ENCODE assay signal across 8 mouse cellular contexts in the genomic region with DNA sequence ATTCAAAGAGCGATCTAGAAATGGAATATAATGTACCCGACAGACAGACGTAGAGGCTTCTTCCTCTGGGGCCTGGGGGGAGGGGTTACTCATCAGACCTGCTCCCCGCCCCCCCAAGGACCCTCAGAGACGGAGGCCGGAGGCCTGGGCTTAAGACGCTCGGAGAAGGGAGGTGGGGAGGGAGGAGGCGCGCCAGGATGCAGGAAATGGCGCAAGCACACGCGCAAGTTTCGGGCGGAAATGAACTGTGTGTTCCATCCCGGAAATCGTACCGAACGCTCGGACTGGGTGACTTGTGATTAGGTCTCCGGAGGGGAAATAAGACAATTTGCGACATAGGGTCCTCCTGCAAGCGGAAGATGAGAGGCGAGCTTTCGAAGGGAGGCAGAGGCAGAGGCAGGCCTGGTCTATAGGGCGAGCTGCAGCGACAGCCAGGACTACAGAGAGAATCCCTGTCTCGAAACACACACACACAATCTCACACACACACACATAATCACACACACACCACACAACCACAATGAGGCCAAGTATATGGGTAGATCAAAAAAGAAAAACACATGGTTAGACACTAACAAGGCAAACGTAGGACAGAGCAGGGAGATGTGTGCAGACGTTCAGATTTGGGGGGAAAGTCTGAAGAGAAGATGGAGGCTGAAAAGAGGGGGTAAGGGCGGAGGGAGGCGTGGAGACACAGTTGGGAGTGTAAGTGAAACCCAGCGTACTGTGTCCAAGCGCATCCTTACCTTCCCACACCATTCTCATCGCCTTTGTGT. TPM values are rescaled to one million over a fixed set of nuclear protein-coding genes. Genes with fewer than 3 reads are reported as not detected.
DNase-seq lines count a peak whose midpoint lies in the region; ATAC-seq and TF ChIP-seq lines count a peak whose summit lies in the region.

Gene Nfkbil1, minus strand, starts transcription at position 179 of the 776 bp plus-strand sequence.

- no peaks in the 10 kb centered on the region for H3K9me3 ChIP-seq in embryonic facial prominence, embryonic 15.5 days (replicated peaks)
- H3K9me3 ChIP-seq in limb, embryonic 14.5 days (ENCODE audit: control insufficient read depth, low read length) = no peaks in the 10 kb centered on the region
- H3K9me3 ChIP-seq in midbrain, postnatal 0 days (ENCODE audit: low read length) = no peaks in the 10 kb centered on the region

- no peaks in the 10 kb centered on the region for H3K27me3 ChIP-seq in embryonic facial prominence, embryonic 15.5 days
- H3K27me3 ChIP-seq in limb, embryonic 14.5 days (ENCODE audit: control insufficient read depth, insufficient read depth, low read length) = no peaks in the 10 kb centered on the region
- no peaks in the 10 kb centered on the region for H3K27me3 ChIP-seq in midbrain, postnatal 0 days (ENCODE audit: insufficient read depth, low read length)

- H3K4me1 ChIP-seq in bone marrow, adult 2 months (ENCODE audit: control insufficient read depth, insufficient read depth, low read length) = peaks cover 9% of the 10 kb centered on the region
- peaks cover 50% of the 10 kb centered on the region for H3K4me1 ChIP-seq in embryonic facial prominence, embryonic 15.5 days
- peaks cover 27% of the 10 kb centered on the region for H3K4me1 ChIP-seq in limb, embryonic 14.5 days (ENCODE audit: control insufficient read depth, insufficient read depth, low read length)
- H3K4me1 ChIP-seq in midbrain, postnatal 0 days (ENCODE audit: insufficient read depth, low read length) = peaks cover 5% of the 10 kb centered on the region; the same call in 1 of the 2 replicates

- H3K4me3 ChIP-seq in bone marrow, adult 2 months (replicated peaks; ENCODE audit: control insufficient read depth, low read depth, low read length) = peak within 1 kb of the TSS; percentile 86
- H3K4me3 ChIP-seq in embryonic facial prominence, embryonic 15.5 days (replicated peaks) = peak within 1 kb of the TSS; percentile 57
- H3K4me3 ChIP-seq in limb, embryonic 14.5 days (replicated peaks; ENCODE audit: low read length) = peak within 1 kb of the TSS; percentile 62
- H3K4me3 ChIP-seq in midbrain, postnatal 0 days (ENCODE audit: low read depth, low read length) = peak within 1 kb of the TSS; percentile 42

- H3K27ac ChIP-seq in bone marrow, adult 2 months (ENCODE audit: control insufficient read depth, insufficient read depth, low read depth, low read length, poor library complexity) = peak within 1 kb of the TSS; percentile 95
- H3K27ac ChIP-seq in embryonic facial prominence, embryonic 15.5 days (replicated peaks) = peak within 1 kb of the TSS; percentile 95
- peak within 1 kb of the TSS; percentile 94 for H3K27ac ChIP-seq in limb, embryonic 14.5 days (replicated peaks; ENCODE audit: low read depth, low read length)
- peak within 1 kb of the TSS; percentile 92 for H3K27ac ChIP-seq in midbrain, postnatal 0 days (ENCODE audit: low read depth, low read length)

- peaks cover 9% of the 10 kb centered on the region; the same call in 1 of the 2 replicates for H3K36me3 ChIP-seq in embryonic facial prominence, embryonic 15.5 days
- peaks cover 18% of the 10 kb centered on the region; the same call in 1 of the 2 replicates for H3K36me3 ChIP-seq in limb, embryonic 14.5 days (ENCODE audit: control insufficient read depth, insufficient read depth, low read length)
- H3K36me3 ChIP-seq in midbrain, postnatal 0 days (ENCODE audit: insufficient read depth, low read length) = peaks cover 21% of the 10 kb centered on the region

- H3K9ac ChIP-seq in embryonic facial prominence, embryonic 15.5 days = peak within 1 kb of the TSS; percentile 76
- H3K9ac ChIP-seq in limb, embryonic 14.5 days (ENCODE audit: low read depth, low read length, severe bottlenecking) = peak within 1 kb of the TSS; percentile 84
- H3K9ac ChIP-seq in midbrain, postnatal 0 days (replicated peaks; ENCODE audit: low read length, poor library complexity, severe bottlenecking) = peak within 1 kb of the TSS; percentile 66

- H3K4me2 ChIP-seq in embryonic facial prominence, embryonic 15.5 days (replicated peaks) = peak within 1 kb of the TSS; percentile 86
- peak within 1 kb of the TSS; percentile 91 for H3K4me2 ChIP-seq in limb, embryonic 14.5 days (replicated peaks; ENCODE audit: low read depth, low read length, severe bottlenecking)
- H3K4me2 ChIP-seq in midbrain, postnatal 0 days (ENCODE audit: low read depth, low read length, poor library complexity, severe bottlenecking) = peak within 1 kb of the TSS; percentile 89

- ATAC-seq in embryonic facial prominence, embryonic 15.5 days (ENCODE audit: insufficient number of reproducible peaks, low FRiP score, low TSS enrichment, low read depth) = peak; percentile 87
- ATAC-seq in limb, embryonic 14.5 days (ENCODE audit: low FRiP score, low read depth) = peak; percentile 84
- ATAC-seq in midbrain, postnatal 0 days (ENCODE audit: low FRiP score) = peak; percentile 82

- under 1% methylated on average over 35 of the region's 35 CpGs for WGBS in bone marrow, adult 2 months
- 0% methylated on average over 35 of the region's 35 CpGs for WGBS in embryonic facial prominence, embryonic 15.5 days
- WGBS in limb, embryonic 14.5 days = under 1% methylated on average over 35 of the region's 35 CpGs
- under 1% methylated on average over 35 of the region's 35 CpGs for WGBS in midbrain, postnatal 0 days

- TF ChIP-seq POLR2A in bone marrow, adult 2 months (IDR thresholded peaks at IDR 0.05; ENCODE audit: borderline replicate concordance, control insufficient read depth, low read depth, low read length) = peak; percentile 66
- TF ChIP-seq POLR2A in limb, embryonic 14.5 days (IDR thresholded peaks at IDR 0.05; ENCODE audit: borderline replicate concordance, extremely low read depth, insufficient read depth, insufficient read length) = 0 out of 2 replicates have a peak, but pooled peaks have one; percentile 44

- DNase-seq in 416B (ENCODE audit: low read depth) = peak; percentile 99
- DNase-seq in heart, adult 8-10 months (ENCODE audit: low spot score) = peak; percentile 95
- peak; percentile 95 for DNase-seq in kidney, adult 9 months
- peak; percentile 93 for DNase-seq in limb, embryonic 14.5 days (ENCODE audit: low spot score)
- peak; percentile 98 for DNase-seq in midbrain, postnatal 0 days (ENCODE audit: low spot score)
- peak; percentile 71 to 80 for DNase-seq in spleen, postnatal 14 days (ENCODE audit: low spot score in 2 of 2)

- peak; percentile 14; the same call in 1 of the 2 replicates for TF ChIP-seq CTCF in bone marrow, adult 2 months (IDR thresholded peaks at IDR 0.05; ENCODE audit: control insufficient read depth, insufficient read depth, low read length)
- TF ChIP-seq CTCF in midbrain, postnatal 0 days (IDR thresholded peaks at IDR 0.05) = no peak

RNA-seq across cellular contexts. Expression of gene Nfkbil1, which starts in this region (rescaled TPM):
- polyA plus RNA-seq in bone marrow, adult 2 months (2011; ENCODE audit: insufficient read depth, insufficient read length, low replicate concordance, missing spikeins) = 9.9 and 24.9 TPM in 2 replicates
- 11.8 and 12.7 TPM in 2 replicates for polyA plus RNA-seq in embryonic facial prominence, embryonic 15.5 days (2015; fragmentation: Nextera tagmentation; extraction: Ambion mirVana)
- 1 to 10 TPM; 8.2 to 9.4 (median 8.5) TPM for total RNA-seq in heart, adult 8-10 months (2022)
- polyA plus RNA-seq in limb, embryonic 14.5 days (2012; rRNA removed) = 17.0 and 19.6 TPM in 2 replicates
- 4.9 and 5.9 TPM in 2 replicates for polyA plus RNA-seq in limb, embryonic 14.5 days (2014; fragmentation: Nextera tagmentation; extraction: Ambion mirVana)
- 17.0 and 18.5 TPM in 2 replicates for total RNA-seq in midbrain, postnatal 0 days (2014; rRNA removed)
- polyA plus RNA-seq in midbrain, postnatal 0 days (2015; fragmentation: Nextera tagmentation; extraction: Ambion mirVana) = 11.2 and 12.3 TPM in 2 replicates

Comparison
In these comparisons a context has a peak if more than half of its experiments do, and no peak if none do; other contexts are left out.
1. Peak in every context shown above with its lines: DNase-seq, ATAC-seq, H3K4me3 ChIP-seq and H3K27ac ChIP-seq.